Mouse (Mus musculus) limb, embryonic 15.5 days (tissue): ENCODE measurements around the gene Fam173a. TPM values are rescaled to one million over a fixed set of nuclear protein-coding genes. Genes with fewer than 3 reads are reported as not detected.
"Not testable (repeated sequence)": the region's sequence is repeated elsewhere in the genome, so short reads cannot be mapped to it uniquely, and the experiment has no call there.

Experiments used
- ATAC-seq: fragments of 200-750 bp; cut with Nextera tagmentation; 2 replicates; pipeline ENCODE4 v1.8.0; 2017; ENCODE audit warnings: low read depth, moderate TSS enrichment; ENCODE audit not compliant: insufficient number of reproducible peaks, low FRiP score, low TSS enrichment
- H3K27ac ChIP-seq: fragments of 300-500 bp; sonication (generic); 2 replicates; pipeline ENCODE4 v1.5.1; 2015; ENCODE audit warnings: moderate library complexity, mild to moderate bottlenecking, inconsistent platforms
- H3K27me3 ChIP-seq: fragments of 300-500 bp; sonication (generic); 2 replicates; pipeline ENCODE4 v1.6.1; 2015; ENCODE audit warnings: inconsistent platforms
- H3K36me3 ChIP-seq: fragments of 300-500 bp; sonication (generic); 2 replicates; pipeline ENCODE4 v1.6.1; 2015; ENCODE audit warnings: inconsistent platforms
- H3K4me1 ChIP-seq: fragments of 300-500 bp; sonication (generic); 2 replicates; pipeline ENCODE4 v1.6.1; 2015; ENCODE audit warnings: inconsistent platforms
- H3K4me2 ChIP-seq: fragments of 300-500 bp; sonication (generic); 2 replicates; pipeline ENCODE4 v1.6.1; 2015; ENCODE audit warnings: mild to moderate bottlenecking, inconsistent platforms
- H3K4me3 ChIP-seq: fragments of 300-500 bp; sonication (generic); 2 replicates; pipeline ENCODE4 v1.5.1; 2015; ENCODE audit warnings: mild to moderate bottlenecking, inconsistent platforms
- H3K9ac ChIP-seq: fragments of 300-500 bp; sonication (generic); 2 replicates; pipeline ENCODE4 v1.6.1; 2015; ENCODE audit warnings: inconsistent platforms
- H3K9me3 ChIP-seq: fragments of 300-500 bp; sonication (generic); 2 replicates; pipeline ENCODE4 v1.6.1; 2016; ENCODE audit warnings: inconsistent platforms
- WGBS: fragments of 180-500 bp; shearing (Covaris S2); methylation state at CpG from one replicate; pipeline ENCODE4 v1.1.7; 2015; 5-methylcytosine and 5-hydroxymethylcytosine counted together
- polyA plus RNA-seq: library from polyadenylated mRNA; unstranded; fragments of >200 nt; fragmentation: Nextera tagmentation; extraction: Ambion mirVana; gene quantifications from 2 replicates; pipeline ENCODE4 v1.2.1, GENCODE M21; 2015

The Fam173a gene
- polyA plus RNA-seq, 1 experiment from 2014 or later: 85.7 TPM

DNA sequence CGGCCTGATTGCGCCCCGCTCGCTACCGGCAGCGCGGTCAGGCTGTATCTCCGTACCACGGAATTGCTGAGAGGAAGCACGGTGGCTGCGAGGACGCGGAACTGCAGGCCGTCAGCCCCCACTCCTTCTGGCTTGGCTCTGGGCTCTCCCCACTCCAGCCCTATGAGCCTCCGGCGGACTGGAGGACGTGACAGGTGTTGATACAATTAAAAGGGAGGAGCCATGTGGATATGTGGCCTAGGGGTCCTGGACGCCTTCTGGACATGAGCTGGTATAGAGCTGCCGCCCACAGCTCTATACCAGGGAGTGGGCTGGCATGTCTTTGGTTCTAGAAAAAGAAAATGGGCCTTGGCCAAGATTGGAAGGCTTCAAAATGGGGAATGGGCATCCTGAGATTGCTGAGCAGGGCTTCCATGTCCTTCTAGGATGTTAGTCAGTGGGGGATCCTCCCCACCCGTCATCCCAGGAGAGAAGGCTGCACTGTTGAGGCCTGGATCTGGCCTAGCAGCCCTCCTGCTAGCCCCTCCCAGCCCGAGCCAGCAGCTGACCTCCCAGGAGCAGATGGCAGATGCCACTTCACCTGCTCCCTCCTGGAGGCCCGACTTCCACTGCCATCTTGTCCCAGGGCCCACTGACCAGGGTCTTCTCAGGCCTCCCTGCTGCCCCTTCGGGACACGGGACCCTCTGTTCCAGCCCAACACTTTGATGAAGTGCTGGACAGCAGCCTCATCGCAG, 17.1 kb upstream of the Fam173a start:
- peaks cover 67% of the 10 kb centered on the region for H3K27me3 ChIP-seq
- H3K9ac ChIP-seq: peak overlapping the region; percentile 37; the same call in 1 of the 2 replicates
- no peak overlapping the region for H3K27ac ChIP-seq
- no peak for ATAC-seq
- H3K4me1 ChIP-seq: peaks cover 22% of the 10 kb centered on the region
- H3K4me3 ChIP-seq: peak overlapping the region; percentile 60
- H3K9me3 ChIP-seq: no peaks in the 10 kb centered on the region
- no peaks in the 10 kb centered on the region for H3K36me3 ChIP-seq
- H3K4me2 ChIP-seq: peak overlapping the region; percentile 94
- 8% methylated on average over 25 of the region's 25 CpGs for WGBS

DNA sequence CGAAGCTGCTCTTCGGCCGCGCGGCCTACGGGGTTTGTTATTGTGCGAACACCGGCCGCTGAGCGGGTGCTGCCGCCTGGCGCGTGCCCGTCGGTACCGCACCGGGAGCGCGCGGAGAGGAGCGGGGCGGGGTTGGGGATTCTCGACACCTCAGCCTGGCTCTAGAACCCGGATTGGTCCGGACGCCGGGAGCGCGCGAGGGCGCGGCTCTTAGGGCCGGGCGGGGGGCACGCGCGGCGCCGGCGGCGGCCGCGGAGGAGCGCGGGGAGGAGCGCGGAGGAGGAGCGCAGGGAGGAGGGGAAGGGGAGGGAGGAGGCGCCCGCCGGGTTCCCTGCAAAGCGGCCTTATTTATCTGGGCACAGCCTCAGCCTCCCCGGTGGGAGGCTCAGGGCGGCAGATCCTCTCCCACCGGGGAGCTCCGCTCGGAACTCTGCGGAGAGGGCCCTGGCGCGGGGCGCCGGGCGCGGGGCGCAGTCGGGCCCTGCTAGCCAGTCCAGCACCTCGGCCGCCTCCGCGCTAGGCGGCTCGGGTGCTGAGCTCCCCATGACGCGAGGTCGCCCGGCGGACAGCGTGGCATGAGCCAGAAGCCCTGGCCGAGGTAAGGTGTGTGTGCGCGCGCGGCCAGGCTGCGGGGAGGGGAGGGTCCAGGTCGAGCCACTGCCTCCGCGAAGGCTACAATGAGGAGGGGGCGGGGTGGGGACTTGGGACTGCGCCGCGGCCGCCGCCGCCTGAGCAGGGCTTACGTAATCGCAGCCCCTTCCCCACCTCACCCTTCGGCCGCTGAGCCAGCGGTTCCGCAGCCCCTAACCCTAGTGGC, 16.3 kb upstream of the Fam173a start, which contains the start of gene Fbxl16:
Fbxl16 (plus strand) TSS at position 297 of the 817 bp plus-strand sequence.
- H3K4me3 ChIP-seq: peak within 1 kb of the TSS; percentile 60
- peak within 1 kb of the TSS; percentile 94 for H3K4me2 ChIP-seq
- under 1% methylated on average over 76 of the region's 100 CpGs for WGBS
- H3K9ac ChIP-seq: peak within 1 kb of the TSS; percentile 37
- H3K9me3 ChIP-seq: no peaks in the 10 kb centered on the region
- peak; percentile 78 for ATAC-seq
- H3K27ac ChIP-seq: no peak within 1 kb of the TSS
- H3K36me3 ChIP-seq: no peaks in the 10 kb centered on the region
- H3K27me3 ChIP-seq: peaks cover 65% of the 10 kb centered on the region
- peaks cover 22% of the 10 kb centered on the region for H3K4me1 ChIP-seq

DNA sequence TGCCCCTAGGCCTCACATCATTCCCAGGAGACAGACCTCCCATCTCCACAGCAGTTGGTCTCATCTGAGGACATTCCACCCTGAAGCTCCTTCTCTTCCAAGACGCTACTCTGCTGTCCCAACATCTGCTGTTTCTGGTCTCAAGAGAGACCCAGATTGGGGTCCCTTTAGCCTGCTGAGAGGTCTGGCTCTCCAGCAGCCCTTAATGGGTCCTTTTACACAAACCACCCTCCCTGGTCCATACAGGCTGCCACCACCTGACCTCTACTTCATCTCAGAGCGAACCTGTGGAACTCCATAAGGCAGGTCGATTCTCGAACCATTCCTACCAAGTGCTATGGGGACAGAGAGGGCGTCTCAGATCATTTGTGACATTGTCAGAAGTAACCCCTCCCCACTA, 15.3 kb upstream of the Fam173a start:
- Histone ChIP-seq H3K9ac (no peak overlapping the region), H3K4me3 (peak overlapping the region; percentile 60)

DNA sequence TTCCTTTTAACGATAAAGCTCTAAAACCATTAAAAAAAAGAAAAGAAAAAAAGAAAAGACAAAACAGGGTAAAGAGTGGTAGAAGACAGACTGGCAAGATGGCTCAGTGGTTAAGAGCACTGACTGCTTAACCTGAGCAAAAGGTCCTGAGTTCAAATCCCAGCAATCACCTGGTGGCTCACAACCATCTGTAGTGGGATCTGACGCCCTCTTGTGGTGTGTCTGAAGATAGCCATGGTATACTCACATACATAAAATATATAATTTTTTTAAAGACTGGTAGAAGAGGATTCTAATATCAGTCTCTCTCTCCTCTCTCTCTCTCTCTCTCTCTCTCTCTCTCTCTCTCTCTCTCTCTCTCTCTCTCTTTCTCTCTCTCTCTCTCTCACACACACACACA, 14.8 kb upstream of the Fam173a start:
- not testable (repeated sequence) for H3K36me3 ChIP-seq, ATAC-seq, H3K4me2 ChIP-seq, H3K4me3 ChIP-seq, H3K9ac ChIP-seq, H3K27ac ChIP-seq, H3K9me3 ChIP-seq
- Histone ChIP-seq H3K4me1 (peaks cover 18% of the 10 kb centered on the region), H3K27me3 (peaks cover 69% of the 10 kb centered on the region)
- WGBS: 36% methylated on average over 2 of the region's 2 CpGs

More for the DNA sequence above, 15.3 kb upstream of the Fam173a start:
- 32% methylated on average over 5 of the region's 5 CpGs for WGBS
- Histone ChIP-seq H3K4me2 (peak overlapping the region; percentile 94), H3K4me1 (peaks cover 18% of the 10 kb centered on the region), H3K9me3 (no peaks in the 10 kb centered on the region), H3K36me3 (no peaks in the 10 kb centered on the region), H3K27me3 (peaks cover 70% of the 10 kb centered on the region), H3K27ac (no peak overlapping the region)
- no peak for ATAC-seq

DNA sequence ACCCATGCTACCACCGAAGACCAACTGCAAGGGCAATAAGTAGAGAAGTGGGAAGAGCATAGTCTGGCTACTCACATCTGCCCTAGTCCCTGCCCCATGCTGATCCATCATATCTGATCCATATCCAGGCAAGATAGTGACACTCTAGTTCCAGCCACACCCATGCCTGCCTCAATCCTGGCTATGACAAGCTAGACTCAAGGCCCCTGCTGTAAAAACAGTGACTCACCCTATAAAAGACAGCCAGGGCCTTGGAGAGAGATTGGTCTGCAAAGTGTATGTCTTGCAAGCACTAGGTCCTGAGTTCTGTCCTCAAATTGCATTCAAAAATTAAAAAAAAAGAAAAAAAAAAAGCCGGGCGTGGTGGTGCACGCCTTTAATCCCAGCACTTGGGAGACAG, 13.8 kb upstream of the Fam173a start:
- no peak for ATAC-seq
- H3K27me3 ChIP-seq: peaks cover 66% of the 10 kb centered on the region
- 79% methylated on average over 4 of the region's 4 CpGs for WGBS
- no peaks in the 10 kb centered on the region for H3K9me3 ChIP-seq
- no peak overlapping the region for H3K9ac ChIP-seq
- H3K4me3 ChIP-seq: no peak overlapping the region
- no peak overlapping the region for H3K4me2 ChIP-seq
- peaks cover 18% of the 10 kb centered on the region for H3K4me1 ChIP-seq
- no peaks in the 10 kb centered on the region for H3K36me3 ChIP-seq
- H3K27ac ChIP-seq: no peak overlapping the region

DNA sequence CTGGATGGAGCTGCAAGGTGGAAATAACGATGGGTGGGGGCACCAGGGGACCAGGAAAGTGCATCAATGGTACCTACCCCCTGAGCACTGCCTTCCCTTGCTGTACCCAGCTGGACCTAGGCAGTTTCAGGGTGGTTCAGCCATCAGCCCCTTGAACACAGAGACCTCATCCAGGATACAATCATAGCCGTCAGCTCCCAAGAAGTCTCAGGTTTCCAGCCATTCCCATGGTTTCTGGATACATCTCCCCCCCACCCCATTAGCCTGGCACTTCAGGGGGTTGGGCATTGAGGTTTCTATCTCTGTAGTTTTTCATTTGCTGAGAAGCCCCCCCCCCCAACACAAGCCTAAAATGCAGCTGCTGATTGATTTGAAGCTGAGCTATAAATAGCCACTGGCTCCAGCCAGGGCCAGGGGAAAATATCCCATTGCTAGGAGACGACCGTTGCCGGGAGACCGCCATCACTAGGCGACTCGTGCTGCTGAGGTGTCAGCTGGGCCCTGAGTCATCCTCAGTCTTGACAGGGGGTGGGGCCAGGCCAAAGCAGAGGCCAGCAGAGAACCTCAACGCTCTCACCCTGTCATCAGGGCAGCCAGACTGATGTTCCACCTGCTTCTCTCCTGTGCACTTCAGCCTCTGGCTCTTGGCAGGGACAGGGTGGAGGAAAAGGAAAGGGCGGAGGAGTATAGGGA, 10.3 kb upstream of the Fam173a start:
- no peak overlapping the region for H3K9ac ChIP-seq
- H3K27me3 ChIP-seq: peaks cover 35% of the 10 kb centered on the region

DNA sequence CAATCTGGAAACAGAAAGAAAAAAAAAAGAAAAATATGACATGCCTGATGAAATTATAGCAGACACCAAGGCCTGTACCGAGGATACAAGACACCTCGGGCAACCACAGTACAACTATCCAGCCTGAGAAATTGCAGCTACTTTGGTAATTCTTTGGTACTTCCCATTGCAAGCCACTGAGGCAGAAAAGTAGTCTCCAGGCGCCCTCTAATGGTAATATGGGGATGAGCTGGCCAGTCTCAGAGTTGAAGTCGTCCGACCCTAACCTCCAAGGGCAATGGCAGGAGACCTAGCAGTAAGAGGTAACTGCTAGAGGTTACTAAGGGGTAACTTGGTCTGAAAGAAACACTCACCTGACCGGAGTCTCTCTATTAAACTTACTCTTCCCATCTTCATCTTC, 8.3 kb upstream of the Fam173a start:
- no peak overlapping the region for H3K4me2 ChIP-seq
- H3K9ac ChIP-seq: no peak overlapping the region
- peaks cover 34% of the 10 kb centered on the region for H3K27me3 ChIP-seq
- H3K9me3 ChIP-seq: no peaks in the 10 kb centered on the region
- H3K27ac ChIP-seq: no peak overlapping the region
- no peak for ATAC-seq
- 6% methylated on average over 6 of the region's 6 CpGs for WGBS
- peaks cover 12% of the 10 kb centered on the region for H3K4me1 ChIP-seq
- no peak overlapping the region for H3K4me3 ChIP-seq
- no peaks in the 10 kb centered on the region for H3K36me3 ChIP-seq

More for the DNA sequence above, 10.3 kb upstream of the Fam173a start:
- H3K9me3 ChIP-seq: no peaks in the 10 kb centered on the region
- WGBS: 8% methylated on average over 10 of the region's 10 CpGs
- 0 out of 2 replicates have a peak, but pooled peaks have one; percentile 15 for ATAC-seq
- no peak overlapping the region for H3K4me2 ChIP-seq
- H3K27ac ChIP-seq: no peak overlapping the region
- no peaks in the 10 kb centered on the region for H3K4me1 ChIP-seq
- H3K36me3 ChIP-seq: no peaks in the 10 kb centered on the region
- H3K4me3 ChIP-seq: no peak overlapping the region

DNA sequence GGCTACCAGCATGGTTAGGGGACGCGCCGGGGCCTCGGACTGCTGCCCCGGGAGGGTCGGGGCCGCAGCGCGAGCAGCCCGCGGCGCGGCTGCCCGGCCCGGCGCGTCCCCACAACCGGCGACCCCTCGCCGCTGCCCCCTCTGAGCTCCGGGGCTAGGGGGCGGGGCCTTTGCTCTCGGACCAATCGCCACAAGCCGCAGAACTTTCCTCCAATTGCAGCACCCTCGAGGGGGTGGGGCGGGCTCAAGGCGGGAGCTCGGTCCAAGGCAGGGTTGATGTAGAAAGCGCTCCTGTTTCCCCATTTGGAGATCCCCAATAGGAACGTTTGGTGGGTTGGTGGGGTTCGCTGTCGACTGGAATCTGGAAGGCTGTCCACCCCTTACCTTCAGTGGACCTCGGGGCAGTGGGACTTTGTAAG, 4.3 kb upstream of the Fam173a start, which contains the start of gene Metrn:
Metrn (minus strand) TSS at position 186 of the 419 bp plus-strand sequence.
- Histone ChIP-seq H3K4me1 (peaks cover 44% of the 10 kb centered on the region), H3K9me3 (no peaks in the 10 kb centered on the region), H3K27me3 (peaks cover 6% of the 10 kb centered on the region), H3K4me3 (peak within 1 kb of the TSS; percentile 79), H3K9ac (peak within 1 kb of the TSS; percentile 56), H3K4me2 (peak within 1 kb of the TSS; percentile 68), H3K27ac (no peak within 1 kb of the TSS), H3K36me3 (0 out of 2 replicates have a peak, but pooled peaks cover 3% of the 10 kb centered on the region)
- 1% methylated on average over 34 of the region's 35 CpGs for WGBS
- ATAC-seq: peak; percentile 70; the same call in 1 of the 2 replicates

DNA sequence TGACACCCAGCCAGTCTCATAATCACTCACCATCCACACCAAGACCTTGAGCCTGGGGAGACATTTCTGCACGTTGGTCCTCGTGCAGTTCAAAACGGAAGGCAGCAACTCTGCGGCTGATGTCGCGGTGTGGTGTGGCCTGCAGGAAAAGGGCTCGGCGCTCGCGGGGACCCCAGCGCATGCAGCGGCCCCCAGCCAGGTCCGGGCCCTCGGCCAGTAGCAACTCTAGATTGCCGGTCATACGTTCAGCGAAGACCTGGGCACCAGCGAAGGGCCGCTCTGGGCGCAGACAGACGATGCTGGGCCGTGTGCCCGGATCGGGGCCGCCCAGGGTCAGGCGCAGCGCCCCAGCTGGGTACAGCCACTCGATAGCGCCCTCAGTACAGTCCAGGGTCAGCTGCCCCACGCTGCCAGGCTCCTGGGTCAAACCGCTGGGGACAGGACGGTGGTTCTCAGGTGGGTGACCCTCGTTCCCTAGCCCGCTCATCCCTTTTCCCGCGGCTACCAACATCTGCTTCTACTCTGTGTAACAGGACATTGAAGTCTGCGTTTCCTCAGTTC, 3.6 kb upstream of the Fam173a start:
- Histone ChIP-seq H3K4me2 (peak overlapping the region; percentile 68), H3K4me1 (peaks cover 49% of the 10 kb centered on the region), H3K4me3 (peak overlapping the region; percentile 79), H3K27me3 (peaks cover 2% of the 10 kb centered on the region; the same call in 1 of the 2 replicates), H3K9me3 (no peaks in the 10 kb centered on the region), H3K9ac (peak overlapping the region; percentile 56), H3K36me3 (0 out of 2 replicates have a peak, but pooled peaks cover 3% of the 10 kb centered on the region), H3K27ac (no peak overlapping the region)
- WGBS: 2% methylated on average over 36 of the region's 37 CpGs
- 0 out of 2 replicates have a peak, but pooled peaks have one; percentile 11 for ATAC-seq

DNA sequence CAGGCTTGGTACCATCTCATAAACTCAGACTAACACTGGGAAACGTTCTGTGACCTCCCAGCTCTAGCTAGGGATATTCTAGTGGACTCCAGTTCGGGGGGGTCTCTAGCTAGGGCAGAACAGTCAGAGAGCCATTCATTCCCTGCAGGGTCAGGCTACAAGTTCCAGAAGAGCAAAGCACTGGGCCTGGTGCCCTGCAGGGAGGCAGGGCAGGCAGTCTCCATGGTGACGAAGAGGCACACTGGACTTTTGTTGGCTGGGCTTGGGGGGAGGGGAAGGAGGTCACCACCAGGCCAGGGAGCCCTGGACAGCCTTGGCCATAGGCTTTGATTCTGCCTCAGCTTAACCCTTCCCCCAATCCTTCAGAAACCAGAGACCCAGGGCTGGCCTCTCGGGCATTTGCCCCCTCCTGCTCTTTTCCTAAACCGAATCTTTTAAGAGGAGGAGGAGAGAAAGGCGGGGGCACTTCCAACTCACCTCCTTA, 3.0 kb upstream of the Fam173a start, which contains the start of gene AC134908.4:
AC134908.4 (minus strand) TSS at position 51 of the 484 bp plus-strand sequence.
- ATAC-seq: no peak
- Histone ChIP-seq H3K4me2 (peak within 1 kb of the TSS; percentile 68), H3K9me3 (no peaks in the 10 kb centered on the region), H3K4me1 (peaks cover 55% of the 10 kb centered on the region), H3K27me3 (no peaks in the 10 kb centered on the region), H3K27ac (no peak within 1 kb of the TSS), H3K4me3 (peak within 1 kb of the TSS; percentile 79), H3K36me3 (0 out of 2 replicates have a peak, but pooled peaks cover 3% of the 10 kb centered on the region), H3K9ac (peak within 1 kb of the TSS; percentile 56)
- 28% methylated on average over 6 of the region's 6 CpGs for WGBS

DNA sequence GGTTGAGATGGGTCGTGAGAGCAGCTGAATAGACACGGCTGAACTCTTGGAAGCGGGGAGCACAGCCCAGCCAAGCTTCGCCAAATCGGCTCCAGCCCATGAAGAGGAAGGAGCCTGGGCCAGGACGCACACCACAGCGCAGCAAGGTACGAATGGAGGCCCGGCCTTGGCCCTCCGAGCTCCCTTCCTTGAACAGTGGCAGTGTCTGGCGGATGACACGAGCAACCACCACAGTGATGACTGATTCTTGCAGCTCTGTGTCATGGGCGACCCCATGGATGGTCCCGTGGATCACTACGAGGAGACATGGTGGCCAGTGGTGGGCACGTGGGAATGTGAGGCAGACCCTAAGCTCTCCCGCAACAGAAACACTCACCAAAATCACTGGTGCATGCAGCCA, 2.3 kb upstream of the Fam173a start:
- Histone ChIP-seq H3K4me3 (0 out of 2 replicates have a peak overlapping the region, but pooled peaks have one; percentile 79), H3K36me3 (0 out of 2 replicates have a peak, but pooled peaks cover 3% of the 10 kb centered on the region), H3K4me1 (peaks cover 58% of the 10 kb centered on the region), H3K4me2 (peak overlapping the region; percentile 68; the same call in 1 of the 2 replicates), H3K27me3 (no peaks in the 10 kb centered on the region), H3K9me3 (no peaks in the 10 kb centered on the region), H3K27ac (no peak overlapping the region), H3K9ac (no peak overlapping the region)
- 89% methylated on average over 17 of the region's 17 CpGs for WGBS
- no peak for ATAC-seq
